Mouse (Mus musculus): ENCODE data around the gene Slc19a3. TPM values are rescaled to one million over a fixed set of nuclear protein-coding genes. Genes with fewer than 3 reads are reported as not detected.

The Slc19a3 gene
- total RNA-seq, 2 experiments from 2014 or later = not detected

Other genes with a start within 250 kb of the Slc19a3 start
- 24.9 and 33.5 TPM in 2 replicates for gene Agfg1, start 199.0 kb downstream of the Slc19a3 start, total RNA-seq (2015; ENCODE audit: low replicate concordance)
- 24.1 and 25.6 TPM in 2 replicates for gene Agfg1, start 199.0 kb downstream of the Slc19a3 start, total RNA-seq (2017; ENCODE audit: low replicate concordance)
- gene A030005L19Rik, start 125.1 kb downstream of the Slc19a3 start, total RNA-seq (2015; ENCODE audit: low replicate concordance) = 5.8 TPM in 1 of 2 replicates, not detected in the other
- gene A030005L19Rik, start 125.1 kb downstream of the Slc19a3 start, total RNA-seq (2017; ENCODE audit: low replicate concordance) = 1.7 TPM in 1 of 2 replicates, not detected in the other
- not detected in 2 replicates for gene A030014E15Rik, start 113.5 kb downstream of the Slc19a3 start, total RNA-seq (2015; ENCODE audit: low replicate concordance)
- not detected in 2 replicates for gene A030014E15Rik, start 113.5 kb downstream of the Slc19a3 start, total RNA-seq (2017; ENCODE audit: low replicate concordance)
- not detected in 2 replicates for gene Gm6217, start 107.0 kb downstream of the Slc19a3 start, total RNA-seq (2015; ENCODE audit: low replicate concordance)
- not detected in 2 replicates for gene Gm6217, start 107.0 kb downstream of the Slc19a3 start, total RNA-seq (2017; ENCODE audit: low replicate concordance)
- gene A030003K21Rik, start 95.1 kb downstream of the Slc19a3 start, total RNA-seq (2015; ENCODE audit: low replicate concordance) = not detected in 2 replicates
- not detected in 2 replicates for gene A030003K21Rik, start 95.1 kb downstream of the Slc19a3 start, total RNA-seq (2017; ENCODE audit: low replicate concordance)
- gene Gm7544, start 82.4 kb downstream of the Slc19a3 start, total RNA-seq (2015; ENCODE audit: low replicate concordance) = not detected in 2 replicates
- not detected in 2 replicates for gene Gm7544, start 82.4 kb downstream of the Slc19a3 start, total RNA-seq (2017; ENCODE audit: low replicate concordance)
- not detected in 2 replicates for gene Gm47955, start 78.2 kb downstream of the Slc19a3 start, total RNA-seq (2015; ENCODE audit: low replicate concordance)
- not detected in 2 replicates for gene Gm47955, start 78.2 kb downstream of the Slc19a3 start, total RNA-seq (2017; ENCODE audit: low replicate concordance)
- not detected in 2 replicates for gene Gm47959, start 37.9 kb downstream of the Slc19a3 start, total RNA-seq (2015; ENCODE audit: low replicate concordance)
- not detected in 2 replicates for gene Gm47959, start 37.9 kb downstream of the Slc19a3 start, total RNA-seq (2017; ENCODE audit: low replicate concordance)
- gene Krtap28-10, start 4.0 kb upstream of the Slc19a3 start, total RNA-seq (2015; ENCODE audit: low replicate concordance) = not detected in 2 replicates
- not detected in 2 replicates for gene Krtap28-10, start 4.0 kb upstream of the Slc19a3 start, total RNA-seq (2017; ENCODE audit: low replicate concordance)
- not detected in 2 replicates for gene Gm47969, start 6.5 kb upstream of the Slc19a3 start, total RNA-seq (2015; ENCODE audit: low replicate concordance)
- gene Gm47969, start 6.5 kb upstream of the Slc19a3 start, total RNA-seq (2017; ENCODE audit: low replicate concordance) = not detected in 2 replicates
- gene A030005K14Rik, start 20.9 kb upstream of the Slc19a3 start, total RNA-seq (2015; ENCODE audit: low replicate concordance) = not detected in 2 replicates
- not detected in 2 replicates for gene A030005K14Rik, start 20.9 kb upstream of the Slc19a3 start, total RNA-seq (2017; ENCODE audit: low replicate concordance)
- gene Krtap28-13, start 22.5 kb upstream of the Slc19a3 start, total RNA-seq (2015; ENCODE audit: low replicate concordance) = not detected in 2 replicates
- gene Krtap28-13, start 22.5 kb upstream of the Slc19a3 start, total RNA-seq (2017; ENCODE audit: low replicate concordance) = not detected in 2 replicates
- not detected in 2 replicates for gene Ccl20, start 78.3 kb upstream of the Slc19a3 start, total RNA-seq (2015; ENCODE audit: low replicate concordance)
- not detected in 2 replicates for gene Ccl20, start 78.3 kb upstream of the Slc19a3 start, total RNA-seq (2017; ENCODE audit: low replicate concordance)
- gene Daw1, start 121.3 kb upstream of the Slc19a3 start, total RNA-seq (2015; ENCODE audit: low replicate concordance) = not detected in 2 replicates
- not detected in 2 replicates for gene Daw1, start 121.3 kb upstream of the Slc19a3 start, total RNA-seq (2017; ENCODE audit: low replicate concordance)